Mouse (Mus musculus) lung, postnatal 0 days (tissue): ENCODE measurements at regions not wholly inside any gene's neighbourhood (a gene's known extent, or its start where the extent isn't known, plus 50 kb on each side); places are given as distances from the start of the nearest gene placed in this dataset.

Experiments
- ATAC-seq: fragments of 200-750 bp; cut with Nextera tagmentation; 2 replicates; pipeline ENCODE4 v1.8.0; 2017; ENCODE audit warnings: moderate library complexity
- DNase-seq: peaks from one replicate; pipeline ENCODE4 v3.0.0-alpha.2; 2016; ENCODE audit warnings: low spot score
- H3K27ac ChIP-seq: fragments of 300-500 bp; sonication (generic); 2 replicates; pipeline ENCODE4 v1.5.1; 2014; ENCODE audit warnings: antibody characterized with exemption, mild to moderate bottlenecking, low read length, mixed read lengths
- H3K27me3 ChIP-seq: fragments of 300-500 bp; sonication (generic); replicated peaks from 2 replicates; pipeline ENCODE4 v1.6.1; 2014; ENCODE audit warnings: low read length, mixed read lengths; ENCODE audit not compliant: insufficient read depth
- H3K36me3 ChIP-seq: fragments of 300-500 bp; sonication (generic); 2 replicates; pipeline ENCODE4 v1.6.1; 2014; ENCODE audit warnings: low read length, mixed read lengths; ENCODE audit not compliant: insufficient read depth
- H3K4me1 ChIP-seq: fragments of 300-500 bp; sonication (generic); 2 replicates; pipeline ENCODE4 v1.6.1; 2014; ENCODE audit warnings: antibody characterized with exemption, low read depth, low read length, mixed read lengths; ENCODE audit not compliant: insufficient read depth
- H3K4me2 ChIP-seq: fragments of 300-500 bp; sonication (generic); replicated peaks from 2 replicates; pipeline ENCODE4 v1.6.1; 2014; ENCODE audit warnings: low read depth, mild to moderate bottlenecking, low read length, moderate library complexity, mixed read lengths
- H3K4me3 ChIP-seq: fragments of 300-500 bp; sonication (generic); 2 replicates; pipeline ENCODE4 v1.5.1; 2014; ENCODE audit warnings: low read depth, low read length
- H3K9ac ChIP-seq: fragments of 300-500 bp; sonication (generic); replicated peaks from 2 replicates; pipeline ENCODE4 v1.6.1; 2014; ENCODE audit warnings: low read depth, mild to moderate bottlenecking
- H3K9me3 ChIP-seq: fragments of 300-500 bp; sonication (generic); 2 replicates; pipeline ENCODE4 v1.6.1; 2016; ENCODE audit warnings: low read length, mixed read lengths
- CTCF ChIP-seq: IDR thresholded peaks from 2 replicates; pipeline ENCODE4 v1.5.1; 2016; ENCODE audit warnings: antibody characterized with exemption, mild to moderate bottlenecking
- EP300 ChIP-seq: IDR thresholded peaks from 2 replicates; pipeline ENCODE4 v1.6.1; 2016; ENCODE audit warnings: antibody characterized with exemption, mild to moderate bottlenecking, control low read depth
- WGBS: fragments of 180-500 bp; shearing (Covaris S2); extraction: QIAGEN DNeasy Blood & Tissue Kit; methylation state at CpG from one replicate; pipeline ENCODE4 v1.1.7; 2014; 5-methylcytosine and 5-hydroxymethylcytosine counted together

- no peak for ATAC-seq
- Histone ChIP-seq H3K9ac (no peak overlapping the region), H3K27ac (no peak overlapping the region), H3K4me1 (no peaks in the 10 kb centered on the region), H3K9me3 (no peaks in the 10 kb centered on the region), H3K27me3 (no peaks in the 10 kb centered on the region), H3K4me3 (no peak overlapping the region), H3K4me2 (no peak overlapping the region), H3K36me3 (no peaks in the 10 kb centered on the region)
- DNase-seq = no peak
- TF ChIP-seq CTCF (no peak), EP300 (no peak)
- WGBS = 53% methylated on average over 3 of the region's 3 CpGs
These were observed 179.5 kb upstream of the Vrk2 start for GRCm38 (mm10) chr11:26773122-26773796.

DNA sequence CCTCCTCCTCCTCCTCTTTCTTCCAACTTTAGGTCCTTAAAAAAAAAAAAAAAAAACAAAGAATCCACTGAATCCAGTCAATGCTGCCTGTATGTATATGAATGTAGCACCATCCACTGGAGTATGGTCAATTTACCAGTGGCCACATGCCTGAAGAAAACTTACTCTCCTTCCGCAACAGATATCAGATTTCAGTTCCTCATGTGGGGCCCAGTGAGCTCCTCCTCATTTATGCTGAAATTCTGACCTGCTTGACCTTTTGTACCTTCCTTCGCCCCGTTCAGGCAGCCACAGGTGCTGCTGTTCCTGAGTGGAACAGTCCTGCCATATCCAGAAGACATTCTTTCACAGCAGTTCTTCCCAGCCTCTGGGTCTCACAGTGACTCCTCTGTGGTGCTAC is 161.8 kb upstream of the Vrk2 start:
- WGBS = 59% methylated on average over 3 of the region's 3 CpGs
- ATAC-seq = no peak
- no peaks in the 10 kb centered on the region for H3K4me1 ChIP-seq
- DNase-seq = peak; percentile 9
- H3K36me3 ChIP-seq = no peaks in the 10 kb centered on the region
- TF ChIP-seq CTCF (no peak), EP300 (no peak)
- no peak overlapping the region for H3K9ac ChIP-seq
- no peaks in the 10 kb centered on the region for H3K9me3 ChIP-seq
- no peaks in the 10 kb centered on the region for H3K27me3 ChIP-seq
- no peak overlapping the region for H3K4me2 ChIP-seq
- no peak overlapping the region for H3K27ac ChIP-seq
- no peak overlapping the region for H3K4me3 ChIP-seq

DNA sequence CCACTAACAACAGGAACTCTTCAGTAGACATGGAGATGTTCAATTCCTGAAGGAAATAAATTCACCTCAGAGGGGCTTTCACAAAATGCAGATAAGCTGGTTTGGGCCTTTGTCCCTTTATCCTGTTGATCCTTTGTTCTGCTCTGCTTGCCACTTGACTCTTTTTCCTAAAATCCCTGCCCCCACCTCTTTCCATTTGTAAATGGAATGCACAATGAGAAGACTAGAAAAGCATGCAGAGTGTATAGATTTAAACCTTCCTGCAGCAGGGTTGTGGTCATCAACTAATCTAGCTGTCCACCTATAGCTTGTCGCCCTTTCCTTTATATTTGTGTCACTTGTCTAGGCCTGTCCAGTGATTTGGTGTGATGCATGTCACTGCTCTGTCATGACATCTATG is 159.8 kb upstream of the Vrk2 start:
- no peaks in the 10 kb centered on the region for H3K4me1 ChIP-seq
- H3K36me3 ChIP-seq = no peaks in the 10 kb centered on the region
- DNase-seq = no peak
- no peaks in the 10 kb centered on the region for H3K27me3 ChIP-seq
- TF ChIP-seq EP300 (no peak), CTCF (no peak)
- no peak overlapping the region for H3K4me2 ChIP-seq
- H3K27ac ChIP-seq = no peak overlapping the region
- ATAC-seq = no peak
- H3K9ac ChIP-seq = no peak overlapping the region
- H3K9me3 ChIP-seq = no peaks in the 10 kb centered on the region
- 93% methylated on average over 1 of the region's 1 CpGs for WGBS
- H3K4me3 ChIP-seq = no peak overlapping the region

GRCm38 (mm10) chr11:26742235-26742634 is 148.4 kb upstream of the Vrk2 start:
- Histone ChIP-seq H3K36me3 (no peaks in the 10 kb centered on the region), H3K9ac (no peak overlapping the region), H3K9me3 (no peaks in the 10 kb centered on the region), H3K4me3 (no peak overlapping the region), H3K4me1 (no peaks in the 10 kb centered on the region), H3K4me2 (no peak overlapping the region), H3K27ac (no peak overlapping the region), H3K27me3 (no peaks in the 10 kb centered on the region)
- DNase-seq (no peak), ATAC-seq (no peak)
- no peak for TF ChIP-seq EP300
- no peak for TF ChIP-seq CTCF
- 91% methylated on average over 1 of the region's 1 CpGs for WGBS

DNA sequence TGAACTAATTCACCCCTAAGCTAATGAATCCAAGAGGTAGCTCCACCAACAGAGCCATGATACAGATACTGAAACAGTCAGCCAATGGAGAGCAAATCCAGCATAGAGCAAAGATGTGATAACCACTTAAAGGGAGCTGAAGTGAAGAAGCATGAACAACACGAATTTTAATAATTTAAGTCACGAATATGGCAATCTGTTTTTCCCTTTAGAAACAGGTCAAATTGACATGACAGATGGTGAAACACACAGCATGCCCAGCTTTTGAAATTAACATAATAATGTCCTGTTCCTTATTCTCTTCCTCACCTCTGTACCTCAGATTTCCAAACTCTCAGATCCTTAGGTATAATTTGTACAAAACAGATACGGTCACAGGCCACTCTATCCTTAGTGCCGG is 145.9 kb upstream of the Vrk2 start:
- no peaks in the 10 kb centered on the region for H3K27me3 ChIP-seq
- no peak overlapping the region for H3K4me2 ChIP-seq
- H3K9me3 ChIP-seq = no peaks in the 10 kb centered on the region
- H3K36me3 ChIP-seq = no peaks in the 10 kb centered on the region
- no peaks in the 10 kb centered on the region for H3K4me1 ChIP-seq
- no peak overlapping the region for H3K4me3 ChIP-seq
- WGBS = 80% methylated on average over 4 of the region's 4 CpGs
- no peak overlapping the region for H3K9ac ChIP-seq
- TF ChIP-seq CTCF (no peak), EP300 (no peak)
- DNase-seq = no peak
- no peak for ATAC-seq
- H3K27ac ChIP-seq = no peak overlapping the region

- no peak overlapping the region for H3K4me2 ChIP-seq
- TF ChIP-seq CTCF (no peak), EP300 (no peak)
- no peaks in the 10 kb centered on the region for H3K9me3 ChIP-seq
- no peaks in the 10 kb centered on the region for H3K4me1 ChIP-seq
- 96% methylated on average over 1 of the region's 1 CpGs for WGBS
- DNase-seq (no peak), ATAC-seq (no peak)
- H3K36me3 ChIP-seq = no peaks in the 10 kb centered on the region
- no peaks in the 10 kb centered on the region for H3K27me3 ChIP-seq
- no peak overlapping the region for H3K27ac ChIP-seq
- no peak overlapping the region for H3K4me3 ChIP-seq
- no peak overlapping the region for H3K9ac ChIP-seq
These were observed 133.2 kb upstream of the Vrk2 start for GRCm38 (mm10) chr11:26726969-26727368.
